Mouse (Mus musculus) kidney, adult 9 months (tissue): ENCODE measurements around the gene Tuba3a.
"Not testable (repeated sequence)": the region's sequence is repeated elsewhere in the genome, so short reads cannot be mapped to it uniquely, and the experiment has no call there.

Experiments used
- DNase-seq: peaks from one replicate; pipeline ENCODE4 v3.0.0; 2022

The Tuba3a gene

DNA sequence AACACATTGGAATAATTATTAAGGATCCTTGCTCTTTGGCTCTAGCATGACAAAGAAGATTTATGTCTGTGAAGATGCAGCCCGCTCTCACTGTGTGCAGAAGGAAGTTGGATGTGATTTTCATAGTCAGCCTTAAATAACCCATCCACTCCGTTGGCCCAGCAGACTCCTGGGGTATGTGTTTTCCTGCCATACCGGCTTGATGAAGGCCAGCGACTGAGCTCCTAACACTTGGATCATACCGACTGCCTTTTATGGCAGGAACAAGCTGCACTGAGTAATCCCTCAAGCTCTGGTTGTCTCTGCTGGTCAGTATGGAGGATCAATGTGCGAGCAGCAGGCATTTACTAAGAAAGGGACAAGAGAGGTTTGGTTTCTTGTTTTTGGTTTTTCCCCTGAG, 19.6 kb upstream of the Tuba3a start:
- no peak for DNase-seq

DNA sequence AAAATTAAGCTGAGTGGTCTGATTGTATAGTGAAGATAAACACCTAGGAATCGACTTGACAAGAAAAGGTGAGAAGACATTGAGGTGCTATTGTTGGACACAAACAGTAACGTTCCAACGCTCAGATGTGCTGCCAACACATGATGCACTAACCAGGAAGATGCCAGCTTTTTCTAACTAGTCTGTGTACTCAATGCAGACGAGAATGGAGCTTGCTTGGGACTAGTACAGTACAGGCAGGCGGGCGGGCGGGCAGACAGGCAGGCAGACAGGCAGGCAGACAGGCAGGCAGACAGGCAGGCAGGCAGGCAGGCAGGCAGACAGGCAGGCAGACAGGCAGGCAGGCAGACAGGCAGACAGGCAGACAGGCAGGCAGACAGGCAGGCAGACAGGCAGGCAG, 18.6 kb upstream of the Tuba3a start:
- DNase-seq = not testable (repeated sequence)

DNA sequence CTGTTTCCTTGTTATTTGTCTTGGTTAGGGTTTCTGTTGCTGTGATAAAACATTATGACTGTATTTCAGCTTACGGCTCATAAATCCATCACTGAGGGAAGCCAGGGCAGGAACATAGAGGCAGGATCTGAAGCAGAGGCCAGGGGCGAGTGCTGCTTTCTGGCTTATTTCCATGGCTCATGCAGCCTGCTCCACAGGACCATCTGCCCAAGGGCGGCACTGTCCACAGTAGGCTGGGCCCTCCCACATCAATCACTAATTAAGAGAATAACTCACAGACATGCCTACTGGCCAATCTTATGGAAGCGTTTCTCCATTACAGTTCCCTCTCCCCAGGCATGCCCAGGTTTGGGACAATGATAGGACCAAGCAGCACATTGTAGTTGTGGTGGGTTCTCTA, 17.4 kb upstream of the Tuba3a start:
- no peak for DNase-seq

DNA sequence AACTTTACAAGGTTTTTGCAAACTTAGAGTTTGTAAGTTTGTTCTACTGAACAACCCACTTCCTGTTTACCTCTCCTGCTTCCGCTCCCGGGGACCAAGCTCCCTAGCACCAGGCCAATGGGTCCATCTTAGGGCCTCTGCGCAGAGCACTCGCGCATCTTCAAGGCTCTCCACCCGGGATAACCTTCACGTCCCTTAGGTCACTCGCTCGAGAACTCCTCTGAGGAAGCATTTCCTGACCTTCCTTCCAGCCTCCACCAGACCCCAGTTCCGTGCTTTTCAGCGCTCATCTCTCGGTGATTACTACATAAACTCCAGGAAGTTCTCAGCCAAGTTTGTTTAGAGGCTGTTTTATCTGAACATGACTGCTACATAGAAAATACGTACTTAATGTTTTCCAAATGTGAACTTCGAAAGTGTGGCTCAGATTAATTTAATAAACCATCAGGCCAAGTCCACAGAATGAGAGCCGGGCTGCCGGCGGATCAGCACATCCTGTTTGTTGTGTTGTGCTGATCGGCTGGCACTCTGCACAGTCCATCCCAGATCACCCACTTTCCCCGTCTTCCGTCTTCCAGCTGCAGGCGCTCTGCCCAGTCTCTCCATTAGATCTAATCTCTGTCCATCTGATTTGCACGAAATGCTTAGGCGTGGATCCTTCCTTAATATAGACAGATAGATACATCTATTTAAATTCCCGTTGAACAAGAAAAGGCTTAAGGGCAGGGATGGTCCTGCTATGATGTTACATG, 16.6 kb upstream of the Tuba3a start:
- DNase-seq = peak; percentile 49

DNA sequence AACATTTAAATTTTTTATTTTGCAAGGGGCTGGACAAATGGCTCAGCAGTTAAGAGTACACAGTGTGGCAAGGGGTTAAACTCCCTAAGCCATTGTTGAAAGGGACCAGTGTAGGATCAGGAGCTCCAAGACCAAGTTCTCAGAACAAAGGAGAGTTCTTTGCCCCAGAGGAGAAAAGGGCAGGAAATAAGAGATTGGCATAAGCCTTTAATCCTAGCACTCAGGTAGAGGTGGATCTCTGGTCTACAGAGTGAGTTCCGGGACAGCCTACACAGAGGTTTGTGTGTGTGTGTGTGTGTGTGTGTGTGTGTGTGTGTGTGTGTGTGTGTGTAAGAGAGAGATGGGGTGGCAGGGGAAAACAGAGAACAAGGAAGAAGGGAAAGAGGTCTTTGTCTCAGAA, 15.1 kb upstream of the Tuba3a start:
- no peak for DNase-seq

DNA sequence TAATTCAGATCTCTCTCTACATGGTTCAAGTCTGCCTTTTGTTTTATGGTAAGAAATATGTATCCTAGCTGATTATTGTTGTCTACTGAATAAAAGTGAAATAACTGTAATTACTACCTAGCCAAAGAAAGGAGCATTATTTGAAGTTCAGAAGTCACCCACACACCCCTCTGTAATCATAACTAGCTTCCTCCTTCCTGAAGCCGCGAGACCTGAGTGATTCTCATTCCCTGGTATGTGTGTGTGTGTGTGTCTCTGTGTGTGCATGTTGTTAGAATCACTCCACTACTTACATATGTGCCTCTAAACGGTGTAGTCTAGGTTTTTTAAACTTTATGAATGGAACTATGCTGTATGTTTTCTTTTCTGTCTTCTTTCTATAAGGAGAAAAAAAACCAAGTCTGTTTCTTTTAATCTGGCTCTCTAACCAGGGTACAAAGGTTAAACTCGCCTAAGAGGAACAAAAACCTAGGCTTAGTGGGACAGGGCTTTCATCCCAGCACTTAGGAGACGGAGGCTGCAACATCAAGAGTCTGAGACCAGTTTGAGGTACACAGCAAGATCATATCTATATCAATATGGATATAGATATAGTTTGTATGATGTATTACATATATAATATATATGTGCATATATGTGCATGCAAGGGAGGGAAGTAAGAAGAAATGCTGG, 11.4 kb upstream of the Tuba3a start:
- DNase-seq = peak; percentile 50

DNA sequence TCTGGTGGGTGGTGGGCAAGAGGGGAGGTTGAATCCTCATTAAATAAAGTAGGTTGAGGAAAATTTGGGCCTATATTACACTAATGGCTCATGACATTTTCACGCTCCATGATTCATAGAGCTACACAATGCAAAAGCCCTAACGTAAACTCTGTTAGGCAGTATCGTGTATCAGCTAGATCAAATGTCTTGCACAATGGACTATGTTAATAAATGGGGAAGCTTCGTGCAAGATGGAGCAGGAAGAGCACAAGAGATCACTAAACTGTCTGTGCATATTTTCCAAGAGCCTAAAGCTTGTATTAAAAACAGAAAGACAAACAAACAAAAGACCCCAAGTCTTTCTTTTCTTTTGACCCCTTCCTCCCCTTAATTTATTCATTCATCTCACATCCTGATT, 8.2 kb upstream of the Tuba3a start:
- DNase-seq = no peak

DNA sequence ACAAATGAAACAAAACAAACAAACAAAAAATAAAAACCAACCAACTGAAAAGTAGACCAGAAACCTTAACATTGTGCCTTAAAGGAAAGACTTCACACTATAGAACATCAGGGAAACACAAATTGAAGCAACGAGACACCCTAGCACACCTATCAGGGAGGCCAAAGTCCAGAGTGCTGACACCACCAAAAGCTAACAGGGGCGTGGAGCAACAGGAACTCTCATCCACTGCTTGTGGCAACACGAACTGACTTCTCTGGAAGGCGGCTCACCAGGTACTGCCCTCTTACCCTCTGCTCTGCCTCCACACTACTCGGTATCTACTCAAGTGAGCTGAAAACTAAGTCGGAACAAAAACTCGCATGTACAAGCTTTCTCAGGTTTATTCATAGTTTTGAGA, 6.4 kb upstream of the Tuba3a start:
- no peak for DNase-seq

DNA sequence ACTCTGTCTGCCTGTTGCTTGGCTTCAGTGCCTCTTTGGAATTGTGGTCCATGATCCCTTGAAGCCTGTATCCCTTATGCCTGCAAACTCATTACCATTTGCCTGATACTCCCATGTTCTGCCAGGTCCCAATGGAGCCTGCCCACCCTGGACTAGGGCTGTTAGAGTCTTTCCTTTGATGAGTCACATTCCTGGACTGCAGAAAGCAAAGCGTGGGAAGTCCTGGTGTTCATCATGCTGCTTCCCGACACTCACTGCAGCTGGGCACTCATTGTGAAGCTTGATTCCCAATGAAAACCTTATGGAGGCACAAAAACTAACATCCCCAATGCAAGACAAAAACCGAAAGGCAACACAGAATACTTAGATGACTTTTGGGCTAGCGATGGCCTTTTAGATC, 5.5 kb upstream of the Tuba3a start:
- DNase-seq = no peak

DNA sequence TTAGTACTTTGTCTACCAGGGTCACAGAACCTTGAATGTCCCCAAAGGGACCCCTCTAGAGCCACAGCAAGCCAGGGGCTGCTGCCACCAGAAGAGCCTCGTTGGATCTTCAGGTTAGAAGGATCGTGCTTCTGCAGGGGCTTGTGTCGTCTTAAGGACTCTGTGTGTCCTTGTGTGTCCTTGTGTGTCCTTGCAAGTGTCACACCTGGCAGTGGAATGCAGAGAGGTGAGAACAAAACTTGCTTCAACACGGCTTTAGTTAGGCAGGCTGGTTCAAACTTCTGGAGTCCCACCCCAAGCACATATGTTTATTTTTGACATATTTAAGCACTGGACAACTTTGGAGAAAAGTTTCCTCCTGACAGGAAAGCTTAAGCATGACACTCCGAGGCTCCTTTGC, 2.9 kb upstream of the Tuba3a start:
- DNase-seq = no peak

DNA sequence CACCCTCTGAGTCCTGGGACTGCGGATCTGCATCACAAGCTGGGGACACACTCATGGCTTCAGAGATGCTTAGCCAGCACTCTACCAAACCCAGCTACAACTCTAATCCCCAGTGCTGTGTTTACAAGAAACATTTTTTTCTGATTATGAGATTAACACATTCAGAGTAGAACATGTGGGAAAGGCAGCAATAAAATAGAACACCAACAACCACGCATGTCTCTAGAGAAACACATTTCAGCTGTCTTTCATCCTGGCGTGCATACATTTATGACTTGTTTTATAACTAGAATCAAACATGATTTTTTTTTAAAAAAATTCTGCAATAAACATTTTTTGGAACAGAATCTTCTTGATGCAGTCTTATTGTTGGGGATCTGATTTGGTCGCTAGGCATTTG, 1.1 kb upstream of the Tuba3a start:
- DNase-seq = no peak

DNA sequence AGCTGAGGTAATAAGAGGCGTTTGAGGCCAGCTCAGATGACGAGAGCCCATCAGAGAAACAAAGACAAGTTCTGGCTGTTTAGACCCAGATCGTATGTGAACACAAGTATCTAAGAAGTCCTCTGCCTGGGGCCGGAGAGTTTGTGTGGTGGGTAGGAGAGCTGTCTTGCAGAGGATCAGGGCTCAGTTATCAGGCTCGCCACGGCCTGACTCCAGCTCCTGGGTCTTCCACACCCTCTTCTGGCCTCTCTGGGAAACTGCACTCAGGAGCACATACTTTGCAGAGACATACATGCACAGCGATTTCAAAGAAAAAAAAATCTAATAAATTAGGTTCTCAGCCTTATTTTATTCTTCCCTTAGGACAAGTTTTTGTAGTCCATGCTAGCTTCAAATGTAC, 1.1 kb downstream of the Tuba3a start:
- no peak for DNase-seq

DNA sequence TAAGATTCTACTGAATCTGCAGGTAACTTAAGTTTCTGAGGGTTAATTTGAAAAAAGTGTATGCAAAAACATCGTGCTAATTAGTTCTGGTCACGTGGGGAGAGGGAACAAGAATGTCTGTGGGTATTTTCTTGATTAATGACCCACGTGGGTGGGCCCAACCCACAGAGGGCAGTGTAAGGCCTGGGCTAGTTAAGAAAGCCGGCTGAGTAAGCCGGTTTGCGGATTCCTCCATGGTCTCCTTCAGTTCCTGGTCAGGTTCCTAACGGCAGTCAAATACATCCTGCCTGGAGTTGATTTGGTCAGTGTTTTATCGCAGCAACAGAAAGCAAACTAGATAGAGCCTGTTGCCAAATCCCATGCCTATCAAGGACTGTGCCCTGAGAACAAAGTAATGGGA, 1.6 kb downstream of the Tuba3a start:
- peak; percentile 42 for DNase-seq

DNA sequence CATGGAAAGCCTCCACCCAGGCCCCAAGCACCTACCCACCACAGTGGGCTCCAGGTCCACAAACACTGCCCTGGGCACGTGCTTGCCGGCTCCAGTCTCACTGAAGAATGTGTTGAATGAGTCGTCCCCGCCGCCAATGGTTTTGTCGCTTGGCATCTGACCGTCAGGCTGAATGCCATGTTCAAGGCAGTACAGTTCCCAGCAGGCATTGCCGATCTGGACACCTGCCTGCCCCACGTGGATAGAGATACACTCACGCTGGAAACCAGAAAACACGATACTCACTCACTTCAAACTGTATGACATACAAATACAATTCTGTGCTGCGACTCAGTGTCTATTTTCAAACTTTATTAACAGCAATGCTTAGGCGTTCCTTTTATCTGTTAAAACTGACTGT, 3.1 kb downstream of the Tuba3a start:
- DNase-seq = not testable (repeated sequence)

DNA sequence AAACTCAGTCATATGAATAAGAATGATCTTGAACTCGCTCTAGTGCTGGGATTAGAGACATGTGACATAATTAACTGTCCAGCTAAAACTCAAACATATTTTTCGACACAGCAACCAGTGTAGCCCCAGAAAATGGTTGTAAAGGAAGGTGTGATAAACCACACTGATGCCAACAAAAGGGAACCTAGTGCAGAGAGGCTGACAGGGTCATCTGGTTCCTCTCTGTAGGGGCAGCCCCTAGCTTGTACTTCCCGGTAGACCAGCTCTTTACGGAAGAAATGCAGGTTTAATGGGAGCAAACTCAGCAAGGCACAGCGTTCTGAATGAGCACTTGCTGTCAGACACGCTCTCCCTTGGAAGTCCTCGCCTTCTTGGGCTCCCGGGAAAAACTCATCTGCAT, 6.1 kb downstream of the Tuba3a start:
- no peak for DNase-seq

DNA sequence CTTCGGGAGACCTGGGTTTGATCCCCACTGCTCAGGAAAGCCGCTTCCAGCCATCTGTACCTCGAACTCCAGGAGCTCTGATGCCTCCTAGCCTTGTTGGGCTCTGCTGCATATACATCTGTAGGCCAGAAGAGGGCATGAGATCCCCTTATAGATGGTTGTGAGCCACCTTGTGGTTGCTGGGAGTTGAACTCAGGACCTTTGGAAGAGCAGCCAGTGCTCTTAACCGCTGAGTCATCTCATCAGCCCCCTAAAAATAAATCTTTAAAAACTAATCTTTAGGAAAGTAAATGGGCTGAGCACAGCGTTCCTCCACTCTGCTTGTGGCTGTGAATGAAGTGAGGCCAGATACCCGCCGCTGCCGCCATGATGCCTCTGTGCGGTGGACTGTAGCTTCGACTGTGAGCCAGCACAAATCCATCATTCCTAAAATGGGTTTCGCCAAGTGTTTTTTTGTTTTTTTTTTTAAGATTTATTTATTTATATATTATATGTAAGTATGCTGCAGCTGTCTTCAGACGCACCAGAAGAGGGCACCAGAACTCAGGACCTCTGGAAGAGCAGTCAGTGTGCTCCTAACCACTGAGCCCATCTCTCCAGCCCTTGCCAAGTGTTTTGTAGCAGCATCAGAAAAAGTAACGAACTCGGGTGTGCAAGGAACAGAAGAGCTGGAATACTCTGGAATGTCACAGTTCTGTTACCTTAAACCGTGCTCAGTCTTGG, 10.8 kb downstream of the Tuba3a start:
- peak; percentile 67 for DNase-seq

DNA sequence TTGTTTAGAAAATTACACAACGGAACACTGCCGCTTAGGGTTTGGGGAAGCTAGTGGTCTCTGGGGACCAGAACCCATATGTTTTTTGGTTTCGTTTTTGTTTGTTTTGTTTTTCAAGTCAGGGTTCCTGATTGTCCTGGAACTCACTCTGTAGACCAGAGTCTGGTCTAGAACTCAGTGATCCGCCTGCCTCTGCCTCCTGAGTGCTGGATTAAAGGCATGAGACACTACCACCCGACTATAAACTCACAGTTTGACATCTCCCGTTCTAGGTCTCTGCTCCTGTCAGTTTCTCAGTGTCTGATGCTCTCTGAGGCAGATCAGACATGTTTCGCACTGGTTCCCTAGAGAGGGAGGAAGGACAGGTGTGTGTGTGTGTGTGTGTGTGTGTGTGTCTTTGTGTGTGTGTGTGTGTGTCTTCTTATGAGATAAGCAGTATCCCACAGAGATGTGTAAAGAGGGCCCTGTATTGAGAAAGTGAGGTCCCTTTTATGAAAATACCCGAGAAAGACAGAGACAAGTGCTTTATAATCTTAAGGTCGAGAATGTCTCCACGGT, 13.5 kb downstream of the Tuba3a start:
- DNase-seq = no peak

DNA sequence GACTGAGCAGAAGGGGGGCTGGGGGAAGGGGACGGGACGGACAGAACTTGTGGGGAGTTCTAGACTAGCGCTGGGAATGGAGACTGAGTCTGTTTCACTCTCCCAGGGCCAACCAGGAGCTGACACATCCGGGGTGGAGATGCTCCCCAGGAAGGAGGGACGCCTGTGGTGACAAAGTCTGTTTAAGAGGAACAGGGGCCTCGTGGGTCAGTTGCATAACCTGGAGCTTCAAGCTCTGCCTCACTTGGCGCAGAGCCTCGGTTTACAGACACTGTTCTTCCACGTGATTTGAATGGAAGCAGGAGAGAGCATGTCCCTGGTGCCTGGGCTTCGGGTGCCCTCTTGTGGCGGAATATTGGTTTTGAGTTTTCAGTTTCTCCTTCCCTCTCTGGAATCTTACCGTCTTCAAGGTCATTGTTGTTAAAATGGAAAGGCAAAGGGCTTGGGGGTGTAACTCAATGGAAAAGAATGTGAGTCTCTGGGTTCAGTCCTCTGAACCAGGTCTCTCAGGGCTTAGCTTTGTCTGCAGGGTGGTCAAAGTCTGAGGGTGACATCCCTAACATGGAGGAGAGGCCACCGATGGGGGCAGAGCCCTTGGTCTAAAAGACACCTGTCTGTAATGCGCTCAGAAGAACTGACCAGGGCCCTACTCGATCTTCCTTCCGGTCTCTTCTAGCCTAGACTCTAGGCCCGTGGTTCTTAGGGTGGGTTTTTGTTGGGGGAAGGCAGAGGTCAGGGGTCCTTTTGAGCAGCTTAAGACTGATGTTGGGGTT, 14.2 kb downstream of the Tuba3a start:
- DNase-seq = peak; percentile 99

DNA sequence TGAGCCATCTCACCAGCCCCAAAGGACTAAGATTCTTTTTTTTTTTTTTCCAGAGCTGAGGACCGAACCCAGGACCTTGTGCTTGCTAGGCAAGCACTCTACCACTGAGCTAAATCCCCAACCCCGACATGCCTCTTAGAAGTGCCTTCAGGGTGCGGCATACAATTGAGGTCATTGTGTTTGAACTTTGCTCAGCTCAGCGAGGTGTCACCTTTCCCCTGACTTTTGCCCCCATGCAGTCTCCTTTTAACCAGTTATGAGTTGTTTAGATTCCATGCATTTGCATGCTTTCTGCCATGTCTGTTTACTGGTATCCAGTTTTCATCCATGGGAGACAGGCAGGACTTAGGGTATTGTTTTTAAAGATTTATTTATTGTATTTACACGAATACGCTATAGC, 17.0 kb downstream of the Tuba3a start:
- DNase-seq = peak; percentile 31

DNA sequence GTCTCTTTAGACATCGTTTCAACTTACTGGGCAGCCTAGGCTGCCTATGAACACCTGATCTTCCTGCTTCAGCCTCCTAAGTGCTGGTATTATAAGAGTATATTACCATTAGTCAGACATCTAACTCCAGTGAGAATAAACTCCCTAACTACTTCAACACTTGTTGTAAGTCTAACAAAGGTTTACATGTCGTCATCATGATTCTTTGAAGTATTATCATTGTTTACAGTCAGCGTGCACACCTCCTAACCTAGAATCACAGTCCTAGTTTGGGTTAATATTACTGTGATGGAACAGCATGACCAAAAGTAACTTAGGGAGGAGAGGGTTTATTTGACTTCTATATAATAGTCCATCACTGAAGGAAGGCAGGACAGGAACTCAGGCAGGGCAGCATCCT, 18.4 kb downstream of the Tuba3a start:
- no peak for DNase-seq

DNA sequence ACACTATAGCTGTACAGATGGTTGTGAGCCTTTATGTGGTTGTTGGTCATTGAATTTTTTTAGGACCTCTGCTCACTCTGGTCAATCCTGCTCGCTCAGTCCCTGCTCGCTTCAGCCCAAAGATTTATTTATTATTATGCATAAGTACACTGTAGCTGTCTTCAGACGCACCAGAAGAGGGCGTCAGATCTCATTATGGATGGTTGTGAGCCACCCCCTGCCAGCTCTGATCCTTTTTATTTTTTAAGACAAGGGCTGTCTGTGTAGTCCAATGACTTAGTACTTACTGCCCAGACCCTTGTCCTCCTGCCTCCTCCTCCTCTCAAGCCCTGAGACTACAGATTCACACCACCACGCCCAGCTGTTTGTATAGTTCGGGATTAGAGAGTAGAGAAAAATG, 19.2 kb downstream of the Tuba3a start:
- DNase-seq = not testable (repeated sequence)

DNA sequence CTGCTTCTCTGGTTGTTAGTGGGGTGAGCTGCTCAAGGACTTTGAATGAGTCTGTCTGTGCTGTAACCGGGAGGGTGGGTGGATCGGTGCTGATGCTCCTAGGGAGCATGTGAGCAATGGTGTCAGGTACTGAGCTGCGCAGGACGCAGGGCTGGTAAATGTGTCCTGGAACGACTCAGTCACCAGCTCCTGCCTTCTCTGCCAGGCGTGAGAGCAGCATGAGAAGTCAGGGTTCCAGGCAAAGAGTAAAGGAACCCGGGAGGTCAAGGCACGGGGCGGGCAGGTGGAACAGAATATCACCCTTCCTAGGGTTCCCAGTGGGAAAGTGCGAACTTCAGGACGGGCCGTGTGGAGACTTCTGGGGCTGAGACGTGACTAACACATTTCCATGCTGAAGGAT, 19.8 kb downstream of the Tuba3a start:
- no peak for DNase-seq

DNA sequence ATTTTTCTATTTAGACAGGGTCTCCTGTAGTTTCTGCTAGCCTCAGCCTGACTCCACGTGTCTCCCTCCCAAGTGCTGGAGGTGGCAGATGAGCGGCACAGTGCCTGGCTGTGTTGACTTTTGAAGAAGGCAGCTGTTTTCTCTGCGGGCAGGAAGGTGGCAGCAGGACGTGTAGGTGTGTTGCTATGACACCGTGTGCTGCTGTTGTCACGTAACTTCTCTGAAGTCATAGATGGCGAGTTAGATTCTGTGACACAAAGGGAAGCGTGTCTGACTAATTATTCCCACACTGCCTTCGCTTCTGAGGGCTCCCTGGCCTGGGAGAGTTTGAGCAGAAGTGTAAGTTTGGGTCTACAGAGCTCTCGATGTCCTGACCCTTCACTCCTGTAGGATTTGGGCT, 20.6 kb downstream of the Tuba3a start:
- DNase-seq = no peak
